Mouse (Mus musculus) lung, postnatal 4 days (tissue): Measurements from ENCODE around the gene Irx4.

Source experiments
- DNase-seq, 2 experiments: peaks; one replicate each; pipeline ENCODE4 v3.0.0; 2021

Gene Irx4

GRCm38 (mm10) chr13:73270451-73271081 lies 10.3 kb downstream of the Irx4 start:
- no peak for DNase-seq

DNA sequence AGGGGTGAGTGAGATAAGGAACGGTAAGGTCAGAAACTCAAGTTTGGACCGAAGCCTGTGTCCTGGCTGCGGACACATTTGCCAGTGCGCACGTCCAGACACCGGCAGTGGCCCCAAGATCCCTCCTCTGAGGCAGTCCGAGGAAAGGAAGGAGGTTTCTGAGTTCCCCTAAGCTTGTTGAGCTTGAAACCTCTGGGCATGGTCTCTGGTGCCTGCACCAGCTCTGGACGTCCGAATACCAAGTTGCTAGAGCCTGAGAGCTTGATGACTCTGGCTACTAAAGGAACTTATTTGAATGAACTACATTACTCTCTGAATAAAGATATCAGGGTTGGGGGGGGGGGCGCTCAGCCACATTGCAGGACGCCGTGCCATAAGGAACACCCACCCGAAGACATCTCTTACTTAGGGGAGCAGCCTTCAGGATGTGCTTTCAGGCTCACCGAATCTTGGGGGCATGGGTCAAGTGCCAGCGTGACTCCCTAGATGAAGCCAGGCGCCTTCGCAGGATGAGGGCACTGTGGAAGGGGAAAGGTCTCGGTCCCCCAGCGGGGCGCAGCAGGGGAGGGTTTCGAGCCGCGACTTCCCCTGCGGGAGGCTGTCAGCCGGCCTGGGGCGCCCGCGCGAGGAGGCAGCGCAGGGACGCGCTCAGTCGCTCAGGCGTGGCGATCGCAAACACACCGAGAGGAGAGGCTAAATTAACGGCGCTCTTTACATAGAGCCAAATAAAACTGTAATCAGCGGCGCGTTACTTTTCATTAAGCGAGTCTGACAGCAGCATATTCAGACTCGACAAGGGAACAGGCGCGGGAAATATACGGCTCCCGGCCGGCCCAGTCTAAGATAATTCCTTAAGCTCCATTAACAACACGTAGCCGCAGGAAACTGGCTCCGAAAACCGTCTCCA lies 11.3 kb downstream of the Irx4 start:
- no peak for DNase-seq

- DNase-seq: no peak
These were observed 12.6 kb downstream of the Irx4 start for GRCm38 (mm10) chr13:73272794-73273282.

- no peak for DNase-seq
These were observed 13.3 kb downstream of the Irx4 start for GRCm38 (mm10) chr13:73273536-73273935.

DNA sequence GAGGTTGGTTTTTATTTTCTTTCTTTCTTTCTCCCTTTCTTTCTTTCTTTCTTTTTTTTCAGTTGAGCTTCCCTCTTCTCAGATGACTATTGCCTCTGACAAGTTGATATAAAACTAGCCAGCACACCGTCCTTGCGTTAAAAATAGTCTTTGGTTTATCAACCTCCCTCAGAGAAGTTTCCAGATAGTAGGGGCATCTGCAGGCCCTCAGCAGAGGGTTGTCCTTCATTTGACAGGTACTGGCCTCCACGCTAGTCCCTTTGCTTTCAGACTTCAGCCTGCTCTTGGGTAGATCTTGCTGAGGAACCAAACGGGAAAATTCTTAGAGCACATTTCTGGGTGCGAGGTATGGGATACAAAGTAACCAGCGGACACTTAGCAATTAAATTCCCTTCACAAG lies 17.1 kb downstream of the Irx4 start:
- DNase-seq: no peak

GRCm38 (mm10) chr13:73277797-73278196 lies 17.5 kb downstream of the Irx4 start:
- no peak for DNase-seq

DNA sequence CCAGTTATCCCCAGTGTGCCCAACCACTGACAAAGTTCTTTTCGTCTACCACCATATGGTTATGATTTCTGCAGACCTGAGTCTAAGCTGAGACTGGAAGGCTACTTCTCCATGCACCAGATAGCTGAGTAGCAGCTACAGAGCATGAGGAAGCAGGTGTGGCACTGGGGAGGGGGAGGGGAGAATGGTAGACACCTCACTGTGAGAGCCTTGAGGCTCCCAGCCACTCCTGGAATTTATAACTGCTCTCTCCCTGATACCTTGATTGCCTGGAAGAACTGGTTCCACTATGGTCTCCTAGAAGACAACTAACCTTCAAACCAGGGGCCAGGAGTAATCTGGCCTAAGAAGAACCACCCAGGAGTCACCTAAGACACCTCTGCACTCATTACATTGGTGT lies 18.9 kb downstream of the Irx4 start:
- no peak for DNase-seq

- no peak for DNase-seq
These were observed 22.1 kb downstream of the Irx4 start for GRCm38 (mm10) chr13:73282407-73282806.

GRCm38 (mm10) chr13:73283534-73283933 lies 23.3 kb downstream of the Irx4 start:
- DNase-seq: no peak

DNA sequence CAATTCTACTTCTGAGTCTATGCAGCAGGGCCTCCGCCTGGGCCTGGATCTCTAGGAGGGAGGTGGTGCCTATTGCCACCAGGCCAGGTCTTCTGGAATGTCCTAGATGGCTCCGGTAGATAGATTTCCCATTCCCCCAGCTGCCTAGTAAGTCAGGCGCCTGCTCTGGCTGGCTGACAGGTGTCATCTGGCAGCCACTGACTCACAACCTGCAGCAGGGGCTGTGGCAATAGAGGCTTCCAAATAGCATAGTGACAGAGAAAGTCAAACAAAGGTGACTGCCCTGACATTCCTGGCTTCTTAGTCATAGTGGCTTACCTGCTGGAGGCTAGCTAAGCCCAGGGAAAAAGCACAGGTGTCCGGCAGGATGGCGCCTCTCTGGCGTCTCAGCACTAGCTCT lies 29.9 kb downstream of the Irx4 start:
- no peak for DNase-seq

- DNase-seq: no peak
These were observed 30.8 kb downstream of the Irx4 start for GRCm38 (mm10) chr13:73291102-73291501.

- DNase-seq: no peak
These were observed 38.4 kb downstream of the Irx4 start for GRCm38 (mm10) chr13:73298717-73299116.

- DNase-seq: no peak
These were observed 39.0 kb downstream of the Irx4 start for GRCm38 (mm10) chr13:73299322-73299721.

GRCm38 (mm10) chr13:73304729-73305128 lies 44.5 kb downstream of the Irx4 start:
- DNase-seq: no peak

GRCm38 (mm10) chr13:73305398-73306084 lies 45.3 kb downstream of the Irx4 start:
- DNase-seq: no peak

DNA sequence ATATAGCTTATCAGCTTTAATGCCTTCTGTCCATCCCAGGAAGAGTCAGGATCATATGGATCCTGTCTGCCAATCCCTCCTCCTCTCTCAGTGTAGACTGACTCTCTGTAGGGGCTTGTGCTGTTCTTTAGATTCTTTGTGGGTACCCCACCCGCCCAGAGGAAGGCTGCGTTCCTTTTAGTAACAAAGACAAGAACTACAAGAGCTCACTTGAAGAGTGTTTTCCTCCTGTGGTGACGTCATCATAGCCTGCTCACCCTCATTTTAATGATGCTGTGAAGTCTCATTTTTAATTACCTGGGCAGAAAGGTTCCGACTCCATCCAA lies 45.8 kb downstream of the Irx4 start:
- no peak for DNase-seq

GRCm38 (mm10) chr13:73306430-73306829 lies 46.2 kb downstream of the Irx4 start:
- no peak for DNase-seq

GRCm38 (mm10) chr13:73310183-73310929 lies 50.1 kb downstream of the Irx4 start:
- peak; percentile 47 to 55 for DNase-seq
